In genomic region chr1:184881861-184882260, GRCm38 (mm10) we compare ENCODE assay signal across 10 mouse cellular contexts. TPM values are rescaled to one million over a fixed set of nuclear protein-coding genes. Genes with fewer than 3 reads are reported as not detected.
DNase-seq lines count a peak whose midpoint lies in the region; ATAC-seq lines count a peak whose summit lies in the region.
"Had no signal": no experiment of that assay in that cellular context is flagged by ENCODE, and none has a peak within 500 bp of the region (broad histone marks: within the 10 kb centered on the region; RNA-seq: fewer than 3 reads in every experiment).

No protein-coding gene starts in this region.

- 56% methylated on average over 7 of the region's 7 CpGs for WGBS in lung, embryonic 15.5 days
- WGBS in kidney, embryonic 16.5 days = 68% methylated on average over 7 of the region's 7 CpGs
- 72% methylated on average over 7 of the region's 7 CpGs for WGBS in neural tube, embryonic 13.5 days

- no peaks in the 10 kb centered on the region for H3K4me1 ChIP-seq in erythroblast, embryonic 14.5 days (ENCODE audit: control insufficient read depth)
- H3K4me1 ChIP-seq in lung, embryonic 15.5 days = peaks cover 11% of the 10 kb centered on the region; the same call in 1 of the 2 replicates
- H3K4me1 ChIP-seq in kidney, embryonic 16.5 days (ENCODE audit: insufficient read depth, low read length) = peaks cover 17% of the 10 kb centered on the region; the same call in 1 of the 2 replicates
- peaks cover 14% of the 10 kb centered on the region for H3K4me1 ChIP-seq in neural tube, embryonic 13.5 days (replicated peaks)

- no peak for ATAC-seq in erythroblast, adult 5-6 weeks (replicated peaks; ENCODE audit: low FRiP score, poor library complexity, severe bottlenecking)
- ATAC-seq in lung, embryonic 15.5 days (ENCODE audit: borderline replicate concordance, extremely low read depth, low FRiP score, low TSS enrichment) = no peak
- ATAC-seq in kidney, embryonic 16.5 days (ENCODE audit: low FRiP score, low TSS enrichment) = no peak
- no peak for ATAC-seq in neural tube, embryonic 13.5 days (ENCODE audit: low read depth)
- ATAC-seq: inflammation-experienced regulatory T-cells, adult 6 months had no signal

- no peaks in the 10 kb centered on the region for H3K9me3 ChIP-seq in erythroblast, embryonic 14.5 days (ENCODE audit: control insufficient read depth, low read length)
- H3K9me3 ChIP-seq in lung, embryonic 15.5 days = no peaks in the 10 kb centered on the region
- H3K9me3 ChIP-seq in kidney, embryonic 16.5 days (ENCODE audit: low read length) = no peaks in the 10 kb centered on the region
- H3K9me3 ChIP-seq in neural tube, embryonic 13.5 days = no peaks in the 10 kb centered on the region

- no peaks in the 10 kb centered on the region; the same call in 1 of the 2 replicates for H3K36me3 ChIP-seq in erythroblast, embryonic 14.5 days (ENCODE audit: control insufficient read depth)
- no peaks in the 10 kb centered on the region for H3K36me3 ChIP-seq in lung, embryonic 15.5 days
- no peaks in the 10 kb centered on the region for H3K36me3 ChIP-seq in kidney, embryonic 16.5 days (ENCODE audit: insufficient read depth, low read length)
- no peaks in the 10 kb centered on the region for H3K36me3 ChIP-seq in neural tube, embryonic 13.5 days

- peak overlapping the region; percentile 81 for H3K4me2 ChIP-seq in lung, embryonic 15.5 days
- H3K4me2 ChIP-seq in kidney, embryonic 16.5 days (replicated peaks; ENCODE audit: low read depth, low read length) = peak overlapping the region; percentile 82
- peak overlapping the region; percentile 74; the same call in 1 of the 2 replicates for H3K4me2 ChIP-seq in neural tube, embryonic 13.5 days

- H3K4me3 ChIP-seq in erythroblast, embryonic 14.5 days (replicated peaks) = peak overlapping the region; percentile 56
- H3K4me3 ChIP-seq in lung, embryonic 15.5 days = peak overlapping the region; percentile 50
- peak overlapping the region; percentile 61 for H3K4me3 ChIP-seq in kidney, embryonic 16.5 days (ENCODE audit: low read length)
- H3K4me3 ChIP-seq in neural tube, embryonic 13.5 days = peak overlapping the region; percentile 43

- no peak overlapping the region for H3K9ac ChIP-seq in lung, embryonic 15.5 days
- H3K9ac ChIP-seq in kidney, embryonic 16.5 days (replicated peaks; ENCODE audit: low read length) = peak overlapping the region; percentile 77; the same call in 1 of the 2 replicates
- H3K9ac ChIP-seq in neural tube, embryonic 13.5 days = peak overlapping the region; percentile 62; the same call in 1 of the 2 replicates

- peaks cover 35% of the 10 kb centered on the region for H3K27me3 ChIP-seq in erythroblast, embryonic 14.5 days (ENCODE audit: control insufficient read depth)
- H3K27me3 ChIP-seq in lung, embryonic 15.5 days = peaks cover 36% of the 10 kb centered on the region
- H3K27me3 ChIP-seq in kidney, embryonic 16.5 days (ENCODE audit: insufficient read depth, low read length) = peaks cover 31% of the 10 kb centered on the region
- H3K27me3 ChIP-seq in neural tube, embryonic 13.5 days = peaks cover 43% of the 10 kb centered on the region

- no peak for DNase-seq in lung, postnatal 14 days
- DNase-seq in cerebellum, postnatal 4 days (ENCODE audit: low spot score in 2 of 2) = no peak
- no peak for DNase-seq in spleen, adult 18-20 months
- DNase-seq: cerebellum, adult 9-11 months had no signal

- H3K27ac ChIP-seq in lung, embryonic 15.5 days = no peak overlapping the region
- H3K27ac ChIP-seq in kidney, embryonic 16.5 days (ENCODE audit: low read length) = no peak overlapping the region
- H3K27ac ChIP-seq in neural tube, embryonic 13.5 days (replicated peaks) = no peak overlapping the region

RNA-seq across cellular contexts. Expression of gene C130074G19Rik, which starts 1.2 kb away (rescaled TPM):
- polyA plus RNA-seq in erythroblast, embryonic 14.5 days (2012) = 0.04 and 0.05 TPM in 2 replicates
- not detected in 2 replicates for total RNA-seq in erythroblast, adult 5-6 weeks (2015; ENCODE audit: low replicate concordance)
- not detected in 2 replicates for total RNA-seq in erythroblast, adult 5-6 weeks (2017; ENCODE audit: low replicate concordance)
- polyA plus RNA-seq in lung, embryonic 15.5 days (2015; fragmentation: Nextera tagmentation; extraction: Ambion mirVana) = 2.7 TPM in 2 replicates
- polyA plus RNA-seq in kidney, embryonic 16.5 days (2015; fragmentation: Nextera tagmentation; extraction: Ambion mirVana) = 3.1 and 3.9 TPM in 2 replicates
- 1.2 and 1.6 TPM in 2 replicates for polyA plus RNA-seq in neural tube, embryonic 13.5 days (2015; fragmentation: Nextera tagmentation; extraction: Ambion mirVana)
- polyA plus RNA-seq: inflammation-experienced regulatory T-cells, adult 6 months had no signal

RNA-seq across cellular contexts. Expression of gene Marc2, which starts 35.6 kb away (rescaled TPM):
- 4.6 and 6.8 TPM in 2 replicates for polyA plus RNA-seq in erythroblast, embryonic 14.5 days (2012)
- 31.6 and 35.5 TPM in 2 replicates for total RNA-seq in erythroblast, adult 5-6 weeks (2015; ENCODE audit: low replicate concordance)
- total RNA-seq in erythroblast, adult 5-6 weeks (2017; ENCODE audit: low replicate concordance) = 24.7 and 25.2 TPM in 2 replicates
- polyA plus RNA-seq in lung, embryonic 15.5 days (2015; fragmentation: Nextera tagmentation; extraction: Ambion mirVana) = 150 and 160 TPM in 2 replicates
- polyA plus RNA-seq in kidney, embryonic 16.5 days (2015; fragmentation: Nextera tagmentation; extraction: Ambion mirVana) = 196 and 228 TPM in 2 replicates
- 116 and 124 TPM in 2 replicates for polyA plus RNA-seq in neural tube, embryonic 13.5 days (2015; fragmentation: Nextera tagmentation; extraction: Ambion mirVana)

Comparison
In these comparisons a context has a peak if more than half of its experiments do, and no peak if none do; other contexts are left out.
1. RNA of gene Marc2, which starts 35.6 kb away (polyA plus RNA-seq): 196 to 228 TPM in kidney, embryonic 16.5 days, 150 to 160 TPM in lung, embryonic 15.5 days and 116 to 124 TPM in neural tube, embryonic 13.5 days; 4.6 to 6.8 TPM in erythroblast, embryonic 14.5 days; every median in the first group is over 10 times any median in the second.
2. Peak in every context shown above with its lines, with median percentiles within 50 percentile points of each other: H3K4me3 ChIP-seq and H3K4me2 ChIP-seq.